Mouse (Mus musculus): Measurements from ENCODE around the gene Ch25h.

DNA sequence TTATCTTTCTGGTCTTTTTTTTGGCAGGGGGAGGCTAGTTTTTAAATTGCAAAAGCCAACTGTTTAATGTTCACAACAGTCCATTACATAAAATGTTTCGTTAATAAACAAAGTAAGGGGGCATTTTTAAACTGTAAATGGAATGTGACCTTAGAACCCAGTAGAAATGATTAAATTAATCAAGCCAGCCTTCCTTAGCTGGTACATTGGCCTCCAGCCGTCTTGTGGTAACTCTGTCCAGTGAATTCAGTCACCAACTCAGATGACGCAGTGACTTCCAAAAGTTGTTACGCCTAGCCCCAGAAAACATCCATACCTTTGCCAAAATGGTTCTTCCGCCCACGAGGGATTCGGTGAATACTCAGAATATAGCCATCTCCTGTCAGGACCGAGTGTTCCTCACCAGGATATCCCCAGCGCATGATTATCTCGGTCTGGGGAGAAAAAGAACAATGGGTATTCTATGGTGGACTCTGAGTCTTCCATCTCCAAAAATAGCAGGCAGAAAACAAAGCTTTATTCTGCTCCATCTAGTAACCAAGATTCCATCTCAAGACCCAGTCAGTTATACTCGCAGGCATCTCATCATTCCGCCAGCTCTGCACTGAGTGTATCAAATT is 48.3 kb upstream of the Ch25h start:
- TF ChIP-seq CTCF (IDR thresholded peaks at IDR 0.05) (no peak), POLR2A (IDR thresholded peaks at IDR 0.05; ENCODE audit: insufficient read depth, low read depth, low read length) (peak; percentile 32; the same call in 1 of the 2 replicates)

Data from heart, adult 2 months (tissue).